Mouse (Mus musculus): ENCODE measurements around the gene Isoc2b. TPM values are rescaled to one million over a fixed set of nuclear protein-coding genes. Genes with fewer than 3 reads are reported as not detected.
A peak's percentile ranks its signal among the peaks of the same experiment; 100 is the strongest.
"Not testable (repeated sequence)": the region's sequence is repeated elsewhere in the genome, so short reads cannot be mapped to it uniquely, and the experiment has no call there.

Isoc2b gene
- total RNA-seq, 4 experiments from 2014 or later: 4.7 to 8.9 (median 6.9) TPM

GRCm38 (mm10) chr7:4835631-4836327 is 34.3 kb downstream of the Isoc2b start:
- no peak for DNase-seq (ENCODE audit: low spot score in 2 of 2)

- no peak for DNase-seq (ENCODE audit: low spot score in 2 of 2)
Measured at GRCm38 (mm10) chr7:4830476-4830875, 39.6 kb downstream of the Isoc2b start.

- DNase-seq (ENCODE audit: low spot score in 2 of 2): no peak
Measured at GRCm38 (mm10) chr7:4825365-4825764, 44.7 kb downstream of the Isoc2b start.

DNA sequence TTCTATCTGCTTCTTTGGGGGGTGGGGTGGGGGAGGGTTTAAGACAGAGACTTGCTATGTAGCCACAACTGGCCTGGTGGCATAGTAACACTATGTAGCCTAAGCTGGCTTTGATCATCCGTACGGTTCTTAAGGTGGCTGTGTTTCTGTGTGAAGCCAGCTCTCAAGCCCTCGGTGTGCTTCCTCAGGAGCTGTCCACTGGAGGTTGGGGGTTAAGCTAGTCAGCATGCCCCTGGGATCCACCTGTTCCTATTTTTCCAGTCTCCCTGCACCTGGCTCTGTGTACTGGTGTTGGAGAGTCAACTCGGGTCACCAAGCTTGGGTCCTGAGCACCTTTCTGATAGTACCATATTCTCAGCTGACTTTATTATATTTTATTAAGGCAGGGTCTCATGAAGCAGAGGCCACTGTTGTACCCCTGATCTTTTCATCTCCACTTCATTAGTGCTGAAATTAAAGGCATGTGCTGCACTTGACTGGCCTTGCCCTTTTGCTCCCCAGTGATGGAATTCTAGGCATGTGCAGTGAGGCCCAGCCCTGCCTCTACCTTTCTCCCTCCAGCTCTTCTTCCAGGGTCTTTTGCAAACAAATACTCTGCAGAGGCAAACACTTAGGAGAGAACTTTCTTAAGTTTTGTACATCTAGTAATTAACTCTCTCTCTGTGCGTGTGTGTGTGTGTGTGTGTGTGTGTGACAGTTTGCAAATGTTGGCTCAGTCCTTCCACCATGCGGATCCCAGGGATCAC is 47.7 kb downstream of the Isoc2b start:
- DNase-seq (ENCODE audit: low spot score in 2 of 2): no peak

GRCm38 (mm10) chr7:4821690-4822089 is 48.4 kb downstream of the Isoc2b start:
- DNase-seq (ENCODE audit: low spot score in 2 of 2): peak in 1 of 2 experiments; percentile 65

DNA sequence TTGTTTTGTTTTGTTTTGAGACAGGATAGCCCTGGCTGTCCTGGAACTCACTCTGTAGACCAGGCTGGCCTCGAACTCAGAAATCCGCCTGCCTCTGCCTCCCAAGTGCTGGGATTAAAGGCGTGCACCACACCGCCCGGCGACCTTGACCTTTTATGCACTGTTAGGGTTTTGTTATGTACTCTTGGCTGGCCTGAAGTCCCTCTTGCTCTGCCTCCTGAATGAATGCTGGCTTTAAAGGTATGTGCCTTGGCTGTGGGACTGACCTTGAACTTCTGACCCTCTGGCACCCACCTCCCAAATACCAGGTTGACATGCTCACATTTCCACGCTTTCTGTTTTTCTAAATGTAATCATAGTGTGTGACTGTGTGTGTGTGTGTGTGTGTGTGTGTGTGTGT is 49.1 kb downstream of the Isoc2b start:
- DNase-seq (ENCODE audit: low spot score in 2 of 2): not testable (repeated sequence)

DNA sequence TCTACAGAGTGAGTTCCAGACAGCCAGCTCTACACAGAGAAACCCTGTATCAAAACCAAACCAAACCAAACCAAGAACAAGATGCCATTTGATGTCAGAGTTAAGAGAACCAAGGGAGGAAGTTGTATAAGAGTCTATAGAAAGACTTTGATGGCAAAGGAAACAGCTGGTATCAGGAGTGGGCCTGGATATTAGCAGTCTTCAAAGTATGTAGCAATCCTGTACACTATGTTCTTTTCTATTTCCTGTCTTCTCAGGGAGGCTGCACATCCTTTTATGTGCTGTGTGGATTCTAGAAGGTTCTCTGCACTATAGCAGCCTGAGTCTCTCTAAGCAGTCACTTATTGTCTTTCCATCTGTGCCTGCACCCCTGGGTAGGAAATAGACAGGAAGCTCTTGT is 53.5 kb downstream of the Isoc2b start:
- no peak for DNase-seq (ENCODE audit: low spot score in 2 of 2)

- no peak for DNase-seq (ENCODE audit: low spot score in 2 of 2)
Measured at GRCm38 (mm10) chr7:4813105-4813791, 56.8 kb downstream of the Isoc2b start.

- DNase-seq (ENCODE audit: low spot score in 2 of 2): peak; percentile 98 to 99
Measured at GRCm38 (mm10) chr7:4812303-4813104, 57.6 kb downstream of the Isoc2b start, which contains the start of gene Ube2s. Gene Ube2s (minus strand): TSS chr7:4812590.

GRCm38 (mm10) chr7:4811842-4812302 is 58.2 kb downstream of the Isoc2b start:
- peak in 1 of 2 experiments; percentile 49 for DNase-seq (ENCODE audit: low spot score in 2 of 2)

DNA sequence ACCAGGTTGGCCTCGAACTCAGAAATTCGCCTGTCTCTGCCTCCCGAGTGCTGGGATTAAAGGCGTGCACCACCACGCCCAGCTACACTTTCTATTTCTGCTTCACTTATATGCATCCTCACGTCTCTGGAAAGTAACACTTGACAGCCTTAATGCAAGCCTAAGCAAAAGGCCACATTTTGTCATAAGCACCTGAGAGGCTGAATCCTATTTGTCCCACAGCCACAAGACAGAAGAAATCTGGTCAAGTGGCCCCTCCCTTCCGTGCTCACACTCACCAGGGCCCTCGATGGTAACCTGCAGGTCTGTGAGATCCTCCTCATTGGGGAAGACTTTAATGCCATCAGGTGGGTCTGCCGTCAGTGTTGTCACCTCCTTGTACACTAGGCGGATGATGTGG is 58.9 kb downstream of the Isoc2b start:
- DNase-seq (ENCODE audit: low spot score in 2 of 2): not testable (repeated sequence)

GRCm38 (mm10) chr7:4806716-4807115 is 63.3 kb downstream of the Isoc2b start:
- DNase-seq (ENCODE audit: low spot score in 2 of 2): no peak

- no peak for DNase-seq (ENCODE audit: low spot score in 2 of 2)
Measured at GRCm38 (mm10) chr7:4802247-4802646, 67.8 kb downstream of the Isoc2b start.

DNA sequence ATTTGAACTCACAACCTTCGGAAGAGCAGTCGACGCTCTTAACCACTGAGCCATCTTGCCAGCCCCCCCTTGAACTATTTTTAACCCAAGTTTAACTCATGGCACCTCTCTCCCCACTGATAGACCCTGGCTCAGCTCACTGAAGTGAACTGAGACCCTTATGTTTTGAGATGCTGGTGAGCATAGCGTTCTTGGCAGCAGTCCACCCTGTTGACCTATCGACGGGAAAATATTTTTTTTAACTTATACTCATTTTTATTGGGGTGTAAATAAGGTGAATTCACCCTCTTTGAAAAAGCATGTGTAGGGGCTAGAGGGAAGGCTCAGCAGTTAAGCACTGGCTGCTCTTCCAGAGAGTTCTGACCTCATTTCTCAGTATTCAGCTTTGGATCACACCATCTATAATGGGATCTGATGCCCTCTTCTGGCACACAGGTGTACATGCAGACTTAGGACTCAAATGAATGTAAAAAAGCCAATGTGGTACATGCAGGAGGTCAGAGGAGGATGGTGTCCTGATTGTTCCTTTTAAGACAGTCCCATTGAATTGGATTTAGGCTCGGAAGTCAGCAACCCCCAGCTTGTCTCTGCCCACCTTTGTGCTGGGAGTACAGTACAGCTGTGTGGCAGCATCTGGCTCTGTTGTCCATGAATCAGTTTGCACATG is 74.2 kb downstream of the Isoc2b start:
- no peak for DNase-seq (ENCODE audit: low spot score in 2 of 2)

Other genes with a start within 250 kb of the Isoc2b start
- 10 to 100 TPM; 15.4 to 27.0 (median 20.7) TPM for gene Tmem86b, start 238.8 kb downstream of the Isoc2b start, total RNA-seq (2022)
- gene Ppp6r1, start 211.2 kb downstream of the Isoc2b start, total RNA-seq (2022): 100 to 1,000 TPM; 130 to 139 (median 134) TPM
- 10 to 100 TPM; 76.4 to 91.2 (median 84.1) TPM for gene Hspbp1, start 185.2 kb downstream of the Isoc2b start, total RNA-seq (2022)
- gene Brsk1, start 179.7 kb downstream of the Isoc2b start, total RNA-seq (2022): 100 to 1,000 TPM; 314 to 327 (median 325) TPM
- under 1 TPM in 2 of 4 experiments, not detected in 2; 0.27 to 0.36 TPM for gene Tmem150b, start 145.0 kb downstream of the Isoc2b start, total RNA-seq (2022)
- 10 to 100 TPM; 26.1 to 39.8 (median 33.0) TPM for gene Kmt5c, start 130.1 kb downstream of the Isoc2b start, total RNA-seq (2022)
- 10 to 100 TPM in 1 of 4 experiments, 1 to 10 TPM in 3; 6.0 to 13.0 (median 7.4) TPM for gene Cox6b2, start 117.2 kb downstream of the Isoc2b start, total RNA-seq (2022)
- gene Fam71e2, start 99.0 kb downstream of the Isoc2b start, total RNA-seq (2022): not detected
- under 1 TPM; 0.31 to 0.43 (median 0.37) TPM for gene Il11, start 87.4 kb downstream of the Isoc2b start, total RNA-seq (2022)
- gene Tmem190, start 87.3 kb downstream of the Isoc2b start, total RNA-seq (2022): not detected
- 1 to 10 TPM; 1.2 to 3.7 (median 2.0) TPM for gene Tmem238, start 80.6 kb downstream of the Isoc2b start, total RNA-seq (2022)
- gene Rpl28, start 77.4 kb downstream of the Isoc2b start, total RNA-seq (2022): 100 to 1,000 TPM; 350 to 553 (median 418) TPM
- gene Ube2s, start 57.7 kb downstream of the Isoc2b start, total RNA-seq (2022): 100 to 1,000 TPM; 113 to 119 (median 116) TPM
- 100 to 1,000 TPM; 133 to 179 (median 153) TPM for gene Shisa7, start 25.6 kb downstream of the Isoc2b start, total RNA-seq (2022)
- 10 to 100 TPM; 13.7 to 16.0 (median 14.2) TPM for gene Isoc2a, start 6.9 kb upstream of the Isoc2b start, total RNA-seq (2022)
- under 1 TPM; 0.29 to 0.77 (median 0.39) TPM for gene Gm36210, start 36.3 kb upstream of the Isoc2b start, total RNA-seq (2022)
- 10 to 100 TPM; 13.0 to 15.3 (median 13.9) TPM for gene Zfp628, start 45.0 kb upstream of the Isoc2b start, total RNA-seq (2022)
- gene Nat14, start 51.8 kb upstream of the Isoc2b start, total RNA-seq (2022): 100 to 1,000 TPM in 2 of 4 experiments, 10 to 100 TPM in 2; 89.9 to 111 (median 102) TPM
- 1 to 10 TPM; 2.8 to 5.1 (median 4.2) TPM for gene Ssc5d, start 55.5 kb upstream of the Isoc2b start, total RNA-seq (2022)
- 1 to 10 TPM in 1 of 4 experiments, under 1 TPM in 2, not detected in 1; 0.58 to 1.1 (median 0.90) TPM for gene Sbk2, start 94.1 kb upstream of the Isoc2b start, total RNA-seq (2022)
- gene Sbk3, start 100.9 kb upstream of the Isoc2b start, total RNA-seq (2022): 1 to 10 TPM in 2 of 4 experiments, under 1 TPM in 2; 0.71 to 1.1 (median 0.98) TPM
- 10 to 100 TPM; 23.2 to 32.9 (median 30.6) TPM for gene Zfp579, start 125.9 kb upstream of the Isoc2b start, total RNA-seq (2022)
- gene Zfp524, start 144.2 kb upstream of the Isoc2b start, total RNA-seq (2022): 1 to 10 TPM; 6.0 to 8.0 (median 6.9) TPM
- 10 to 100 TPM; 20.7 to 25.3 (median 24.5) TPM for gene Fiz1, start 144.4 kb upstream of the Isoc2b start, total RNA-seq (2022)
- not detected for gene Gm44973, start 145.2 kb upstream of the Isoc2b start, total RNA-seq (2022)
- gene Zfp865, start 150.1 kb upstream of the Isoc2b start, total RNA-seq (2022): 10 to 100 TPM; 37.1 to 42.5 (median 38.5) TPM
- 10 to 100 TPM; 45.2 to 65.9 (median 56.9) TPM for gene Ccdc106, start 150.3 kb upstream of the Isoc2b start, total RNA-seq (2022)
- gene 4632433K11Rik, start 163.9 kb upstream of the Isoc2b start, total RNA-seq (2022): under 1 TPM in 1 of 4 experiments, not detected in 3; 0.55 TPM
- gene Zfp784, start 168.2 kb upstream of the Isoc2b start, total RNA-seq (2022): 1 to 10 TPM; 5.6 to 6.4 (median 6.3) TPM
- 10 to 100 TPM; 22.8 to 28.6 (median 27.8) TPM for gene Zfp580, start 181.3 kb upstream of the Isoc2b start, total RNA-seq (2022)
- gene U2af2, start 191.9 kb upstream of the Isoc2b start, total RNA-seq (2022): 100 to 1,000 TPM; 175 to 196 (median 179) TPM
- 100 to 1,000 TPM; 411 to 477 (median 457) TPM for gene Epn1, start 210.0 kb upstream of the Isoc2b start, total RNA-seq (2022)
- gene Rfpl4, start 246.7 kb upstream of the Isoc2b start, total RNA-seq (2022): not detected